Mouse (Mus musculus): ENCODE data around the gene Fbxo24. TPM values are rescaled to one million over a fixed set of nuclear protein-coding genes. Genes with fewer than 3 reads are reported as not detected.

Fbxo24 gene
- total RNA-seq, 2 experiments from 2014 or later = 0.15 to 0.28 TPM

- no peak for TF ChIP-seq CTCF (IDR thresholded peaks at IDR 0.05)
- no peak overlapping the region for H3K27ac ChIP-seq
- H3K4me3 ChIP-seq = no peak overlapping the region
- DNase-seq = no peak
- intact Hi-C loops (cut with DNase I) = no loop called here
Measured at GRCm38 (mm10) chr5:137562965-137563364, 65.8 kb downstream of the Fbxo24 start.

Other genes starting within 250 kb of the Fbxo24 start
- gene Zan, start 151.9 kb downstream of the Fbxo24 start, total RNA-seq (2021) = under 1 TPM in 1 of 2 experiments, not detected in 1; 0.03 TPM
- 10 to 100 TPM; 11.3 to 11.4 TPM for gene Pop7, start 126.5 kb downstream of the Fbxo24 start, total RNA-seq (2021)
- gene Gigyf1, start 110.5 kb downstream of the Fbxo24 start, total RNA-seq (2021) = 10 to 100 TPM; 20.9 to 24.7 TPM
- not detected for gene Epo, start 95.8 kb downstream of the Fbxo24 start, total RNA-seq (2021)
- gene Gnb2, start 95.5 kb downstream of the Fbxo24 start, total RNA-seq (2021) = 100 to 1,000 TPM; 118 to 148 TPM
- gene Actl6b, start 75.5 kb downstream of the Fbxo24 start, total RNA-seq (2021) = not detected
- not detected for gene Tfr2, start 59.2 kb downstream of the Fbxo24 start, total RNA-seq (2021)
- 10 to 100 TPM in 1 of 2 experiments, 1 to 10 TPM in 1; 9.8 to 12.2 TPM for gene Mospd3, start 27.9 kb downstream of the Fbxo24 start, total RNA-seq (2021)
- gene Pcolce, start 15.2 kb downstream of the Fbxo24 start, total RNA-seq (2021) = 10 to 100 TPM; 30.9 to 76.1 TPM
- gene Lrch4, start 119 bp upstream of the Fbxo24 start, total RNA-seq (2021) = 10 to 100 TPM; 15.6 to 17.1 TPM
- gene Gm20605, start 173 bp upstream of the Fbxo24 start, total RNA-seq (2021) = 1 to 10 TPM; 2.9 to 3.3 TPM
- 1 to 10 TPM; 1.6 to 4.2 TPM for gene Sap25, start 12.3 kb upstream of the Fbxo24 start, total RNA-seq (2021)
- under 1 TPM; 0.26 to 0.78 TPM for gene Irs3, start 16.7 kb upstream of the Fbxo24 start, total RNA-seq (2021)
- 10 to 100 TPM in 1 of 2 experiments, 1 to 10 TPM in 1; 3.3 to 10.3 TPM for gene Agfg2, start 55.7 kb upstream of the Fbxo24 start, total RNA-seq (2021)
- gene Nyap1, start 112.6 kb upstream of the Fbxo24 start, total RNA-seq (2021) = under 1 TPM; 0.05 to 0.45 TPM
- 10 to 100 TPM; 43.5 to 58.6 TPM for gene Tsc22d4, start 116.7 kb upstream of the Fbxo24 start, total RNA-seq (2021)
- gene Ppp1r35, start 149.8 kb upstream of the Fbxo24 start, total RNA-seq (2021) = 1 to 10 TPM; 5.4 to 6.9 TPM
- 10 to 100 TPM; 22.4 to 26.2 TPM for gene Mepce, start 158.7 kb upstream of the Fbxo24 start, total RNA-seq (2021)
- under 1 TPM; 0.20 to 0.39 TPM for gene Zcwpw1, start 158.8 kb upstream of the Fbxo24 start, total RNA-seq (2021)
- gene Pilra, start 207.3 kb upstream of the Fbxo24 start, total RNA-seq (2021) = under 1 TPM in 1 of 2 experiments, not detected in 1; 0.20 TPM
- gene Pilrb1, start 229.1 kb upstream of the Fbxo24 start, total RNA-seq (2021) = under 1 TPM in 1 of 2 experiments, not detected in 1; 0.42 TPM
- under 1 TPM in 1 of 2 experiments, not detected in 1; 0.33 TPM for gene Pilrb2, start 242.8 kb upstream of the Fbxo24 start, total RNA-seq (2021)

Data from gastrocnemius, adult 2 months (tissue).